Mouse (Mus musculus): Measurements from ENCODE around the gene Eif3l.

- TF ChIP-seq CTCF (IDR thresholded peaks at IDR 0.05; ENCODE audit: low read depth) = no peak
- TF ChIP-seq EP300 (optimal IDR thresholded peaks at IDR 0.05) = no peak
These were observed 26.8 kb upstream of the Eif3l start for GRCm38 (mm10) chr15:79048186-79048585.

Data from stomach, postnatal 0 days (tissue).